23 mouse cellular contexts compared by ENCODE assay signal in genomic region chr12:101462051-101462450, GRCm38 (mm10). TPM values are rescaled to one million over a fixed set of nuclear protein-coding genes. Genes with fewer than 3 reads are reported as not detected.
"Had no signal": no experiment of that assay in that cellular context is flagged by ENCODE, and none has a peak within 500 bp of the region (broad histone marks: within the 10 kb centered on the region; RNA-seq: fewer than 3 reads in every experiment).

No protein-coding gene starts in this region.

- H3K9ac ChIP-seq: liver, embryonic 15.5 days; liver, postnatal 0 days; lung, embryonic 15.5 days; midbrain, embryonic 12.5 days; neural tube, embryonic 12.5 days had no signal

- H3K36me3 ChIP-seq: liver, embryonic 15.5 days; lung, embryonic 15.5 days; midbrain, embryonic 10.5 days; midbrain, embryonic 12.5 days; neural tube, embryonic 12.5 days had no signal

- H3K27ac ChIP-seq: liver, embryonic 15.5 days; lung, embryonic 15.5 days; midbrain, embryonic 10.5 days; midbrain, embryonic 12.5 days; neural tube, embryonic 12.5 days had no signal

- DNase-seq: liver, postnatal 0 days; lung, adult 2 months; lung, postnatal 14 days; lung, postnatal 4 days; midbrain, embryonic 14.5 days; right cerebral cortex, postnatal 14 days; thymus, adult 2 months; thymus, postnatal 14 days; thymus, postnatal 36 days had no signal

- H3K4me1 ChIP-seq: liver, embryonic 15.5 days; lung, embryonic 15.5 days; midbrain, embryonic 10.5 days; midbrain, embryonic 12.5 days; neural tube, embryonic 12.5 days had no signal

- H3K4me3 ChIP-seq: liver, embryonic 15.5 days; lung, embryonic 15.5 days; midbrain, embryonic 10.5 days; midbrain, embryonic 12.5 days; neural tube, embryonic 12.5 days had no signal

- H3K4me2 ChIP-seq: liver, embryonic 15.5 days; lung, embryonic 15.5 days; midbrain, embryonic 12.5 days; neural tube, embryonic 12.5 days had no signal

- H3K27me3 ChIP-seq: liver, embryonic 15.5 days; lung, embryonic 15.5 days; midbrain, embryonic 12.5 days; neural tube, embryonic 12.5 days had no signal

- H3K9me3 ChIP-seq: liver, embryonic 15.5 days; lung, embryonic 15.5 days; midbrain, embryonic 10.5 days; midbrain, embryonic 12.5 days; neural tube, embryonic 12.5 days had no signal

RNA-seq across cellular contexts. Expression of gene Catsperb, which starts 57.6 kb away (rescaled TPM):
- total RNA-seq: megakaryocyte, adult 5-6 weeks; megakaryocyte-erythroid progenitor cell, adult 5-6 weeks; neutrophil, adult 5-6 weeks had no signal
- polyA plus RNA-seq: liver, embryonic 15.5 days; liver, postnatal 0 days; lung, adult 2 months; lung, embryonic 15.5 days; lung, postnatal 0 days; midbrain, embryonic 10.5 days; midbrain, embryonic 12.5 days; midbrain, embryonic 14.5 days; midbrain, embryonic 16.5 days; neural tube, embryonic 12.5 days; neural tube, embryonic 14.5 days; spleen, adult 2 months; stomach, embryonic 14.5 days; stomach, embryonic 16.5 days; thymus, adult 2 months had no signal
